Mouse (Mus musculus) forebrain, embryonic 13.5 days (tissue): Measurements from ENCODE around the gene Xylt1. TPM values are rescaled to one million over a fixed set of nuclear protein-coding genes. Genes with fewer than 3 reads are reported as not detected.
A peak's percentile ranks its signal among the peaks of the same experiment; 100 is the strongest.

Source experiments
- ATAC-seq: fragments of 200-750 bp; cut with Nextera tagmentation; 2 replicates; pipeline ENCODE4 v1.8.0; 2017
- H3K27ac ChIP-seq: fragments of 300-500 bp; sonication (generic); 2 replicates; pipeline ENCODE4 v1.5.1; 2015; ENCODE audit warnings: inconsistent platforms, mild to moderate bottlenecking, moderate library complexity
- H3K27me3 ChIP-seq: fragments of 300-500 bp; sonication (generic); 2 replicates; pipeline ENCODE4 v1.6.1; 2015; ENCODE audit warnings: mild to moderate bottlenecking, inconsistent platforms
- H3K36me3 ChIP-seq: fragments of 300-500 bp; sonication (generic); 2 replicates; pipeline ENCODE4 v1.6.1; 2015; ENCODE audit warnings: mild to moderate bottlenecking, inconsistent platforms; ENCODE audit not compliant: poor library complexity, severe bottlenecking
- H3K4me1 ChIP-seq: fragments of 300-500 bp; sonication (generic); 2 replicates; pipeline ENCODE4 v1.6.1; 2015; ENCODE audit warnings: inconsistent platforms
- H3K4me2 ChIP-seq: fragments of 300-500 bp; sonication (generic); 2 replicates; pipeline ENCODE4 v1.6.1; 2015; ENCODE audit warnings: inconsistent platforms, mild to moderate bottlenecking, moderate library complexity
- H3K4me3 ChIP-seq: fragments of 300-500 bp; sonication (generic); 2 replicates; pipeline ENCODE4 v1.5.1; 2015; ENCODE audit warnings: mild to moderate bottlenecking, inconsistent platforms
- H3K9ac ChIP-seq: fragments of 300-500 bp; sonication (generic); 2 replicates; pipeline ENCODE4 v1.6.1; 2015; ENCODE audit warnings: mild to moderate bottlenecking, inconsistent platforms
- H3K9me3 ChIP-seq: fragments of 300-500 bp; sonication (generic); replicated peaks from 2 replicates; pipeline ENCODE4 v1.6.1; 2016; ENCODE audit warnings: inconsistent platforms
- WGBS: fragments of 180-500 bp; shearing (Covaris S2); methylation state at CpG from one replicate; pipeline ENCODE4 v1.1.7; 2015; 5-methylcytosine and 5-hydroxymethylcytosine counted together
- polyA plus RNA-seq: library from polyadenylated mRNA; unstranded; fragments of >200 nt; fragmentation: Nextera tagmentation; extraction: Ambion mirVana; gene quantifications from 2 replicates; pipeline ENCODE4 v1.2.1, GENCODE M21; 2015

Xylt1 gene
- polyA plus RNA-seq, 1 experiment from 2014 or later, result 2.5 TPM

GRCm38 (mm10) chr7:117586811-117587210 lies 206.0 kb downstream of the Xylt1 start:
- H3K36me3 ChIP-seq, result no peaks in the 10 kb centered on the region
- no peaks in the 10 kb centered on the region for H3K9me3 ChIP-seq
- no peak for ATAC-seq
- H3K27ac ChIP-seq, result no peak overlapping the region
- no peaks in the 10 kb centered on the region for H3K27me3 ChIP-seq
- H3K4me2 ChIP-seq, result no peak overlapping the region
- H3K4me3 ChIP-seq, result no peak overlapping the region
- peaks cover 41% of the 10 kb centered on the region for H3K4me1 ChIP-seq
- H3K9ac ChIP-seq, result no peak overlapping the region

GRCm38 (mm10) chr7:117587234-117587929 lies 206.6 kb downstream of the Xylt1 start:
- no peak for ATAC-seq
- Histone ChIP-seq H3K4me1 (peaks cover 41% of the 10 kb centered on the region), H3K4me3 (no peak overlapping the region), H3K9ac (no peak overlapping the region), H3K36me3 (no peaks in the 10 kb centered on the region), H3K27me3 (no peaks in the 10 kb centered on the region), H3K9me3 (no peaks in the 10 kb centered on the region), H3K27ac (0 out of 2 replicates have a peak overlapping the region, but pooled peaks have one; percentile 8), H3K4me2 (no peak overlapping the region)
- 64% methylated on average over 6 of the region's 6 CpGs for WGBS

DNA sequence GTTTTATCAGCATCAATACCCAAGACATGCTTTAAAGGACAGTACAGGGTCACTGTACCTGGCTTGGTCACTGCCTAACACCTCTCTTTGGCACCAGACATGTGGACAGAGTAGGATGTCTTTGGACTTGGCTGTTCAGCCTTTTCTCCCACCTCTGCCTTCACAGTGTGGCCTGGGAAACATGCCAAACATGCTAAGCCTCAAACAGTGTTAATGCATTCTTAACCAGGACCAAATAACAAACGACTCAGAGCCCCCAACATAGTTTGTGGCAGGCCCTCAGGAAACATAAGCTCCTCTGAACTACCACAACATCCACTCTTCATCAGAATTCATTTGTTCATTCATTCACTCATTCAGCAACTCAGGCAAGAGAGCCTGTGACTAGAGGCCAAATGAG lies 207.6 kb downstream of the Xylt1 start:
- Histone ChIP-seq H3K27me3 (no peaks in the 10 kb centered on the region), H3K36me3 (peaks cover 7% of the 10 kb centered on the region), H3K27ac (no peak overlapping the region; the same call in 1 of the 2 replicates), H3K9me3 (no peaks in the 10 kb centered on the region), H3K4me3 (no peak overlapping the region), H3K4me2 (no peak overlapping the region), H3K4me1 (peaks cover 41% of the 10 kb centered on the region), H3K9ac (no peak overlapping the region)
- WGBS, result 14% methylated on average over 1 of the region's 1 CpGs
- ATAC-seq, result no peak

DNA sequence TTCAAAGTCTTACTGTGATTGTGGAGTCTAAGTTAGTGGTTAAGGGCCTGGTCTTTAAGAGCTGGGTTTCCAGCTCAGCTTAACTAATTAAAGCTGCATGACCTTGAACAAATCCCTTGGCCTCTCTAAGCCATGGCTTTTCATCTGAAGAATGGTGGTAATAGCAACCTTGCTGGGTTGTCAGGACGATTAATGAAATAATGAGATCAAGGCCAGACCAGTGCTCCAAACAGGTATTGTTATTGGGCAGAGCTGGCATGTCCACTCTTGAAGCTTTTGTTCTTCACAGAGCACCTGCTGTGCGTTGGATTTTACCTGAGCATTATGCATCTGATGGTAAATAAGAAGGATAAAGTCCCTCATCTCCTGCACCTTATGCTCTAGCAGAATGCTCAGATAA lies 208.6 kb downstream of the Xylt1 start:
- H3K4me3 ChIP-seq, result no peak overlapping the region
- no peak overlapping the region for H3K27ac ChIP-seq
- no peak overlapping the region for H3K9ac ChIP-seq
- H3K9me3 ChIP-seq, result no peaks in the 10 kb centered on the region
- 14% methylated on average over 2 of the region's 2 CpGs for WGBS
- no peaks in the 10 kb centered on the region for H3K27me3 ChIP-seq
- no peak overlapping the region for H3K4me2 ChIP-seq
- H3K36me3 ChIP-seq, result peaks cover 14% of the 10 kb centered on the region
- no peak for ATAC-seq
- H3K4me1 ChIP-seq, result peaks cover 40% of the 10 kb centered on the region

GRCm38 (mm10) chr7:117589820-117590219 lies 209.0 kb downstream of the Xylt1 start:
- Histone ChIP-seq H3K27me3 (no peaks in the 10 kb centered on the region), H3K9me3 (no peaks in the 10 kb centered on the region), H3K4me2 (no peak overlapping the region), H3K9ac (no peak overlapping the region), H3K4me3 (no peak overlapping the region), H3K36me3 (peaks cover 14% of the 10 kb centered on the region), H3K4me1 (peaks cover 36% of the 10 kb centered on the region), H3K27ac (no peak overlapping the region)
- ATAC-seq, result no peak
- 61% methylated on average over 4 of the region's 4 CpGs for WGBS

GRCm38 (mm10) chr7:117594191-117594590 lies 213.4 kb downstream of the Xylt1 start:
- Histone ChIP-seq H3K4me1 (peaks cover 5% of the 10 kb centered on the region; the same call in 1 of the 2 replicates), H3K9me3 (no peaks in the 10 kb centered on the region), H3K27ac (no peak overlapping the region), H3K9ac (no peak overlapping the region), H3K4me3 (no peak overlapping the region), H3K27me3 (no peaks in the 10 kb centered on the region), H3K4me2 (no peak overlapping the region), H3K36me3 (peaks cover 30% of the 10 kb centered on the region)
- 89% methylated on average over 2 of the region's 2 CpGs for WGBS
- ATAC-seq, result no peak

- Histone ChIP-seq H3K4me2 (no peak overlapping the region), H3K36me3 (peaks cover 30% of the 10 kb centered on the region), H3K4me1 (peaks cover 5% of the 10 kb centered on the region), H3K9me3 (no peaks in the 10 kb centered on the region), H3K4me3 (no peak overlapping the region), H3K27ac (peak overlapping the region; percentile 6; the same call in 1 of the 2 replicates), H3K27me3 (no peaks in the 10 kb centered on the region), H3K9ac (no peak overlapping the region)
- ATAC-seq, result peak; percentile 63; the same call in 1 of the 2 replicates
- WGBS, result 69% methylated on average over 12 of the region's 12 CpGs
Observed at GRCm38 (mm10) chr7:117595029-117595695, 214.4 kb downstream of the Xylt1 start.

GRCm38 (mm10) chr7:117600443-117600842 lies 219.7 kb downstream of the Xylt1 start:
- 26% methylated on average over 7 of the region's 7 CpGs for WGBS
- peak; percentile 63; the same call in 1 of the 2 replicates for ATAC-seq
- no peaks in the 10 kb centered on the region for H3K9me3 ChIP-seq
- no peak overlapping the region for H3K27ac ChIP-seq
- no peak overlapping the region for H3K9ac ChIP-seq
- peaks cover 20% of the 10 kb centered on the region for H3K36me3 ChIP-seq
- H3K4me1 ChIP-seq, result peaks cover 16% of the 10 kb centered on the region
- H3K4me3 ChIP-seq, result no peak overlapping the region
- no peaks in the 10 kb centered on the region for H3K27me3 ChIP-seq
- H3K4me2 ChIP-seq, result no peak overlapping the region

- peak; percentile 13; the same call in 1 of the 2 replicates for ATAC-seq
- WGBS, result 21% methylated on average over 6 of the region's 6 CpGs
Observed at GRCm38 (mm10) chr7:117610439-117610838, 229.7 kb downstream of the Xylt1 start.

GRCm38 (mm10) chr7:117612788-117613473 lies 232.2 kb downstream of the Xylt1 start:
- ATAC-seq, result no peak
- H3K27ac ChIP-seq, result no peak overlapping the region
- 73% methylated on average over 11 of the region's 11 CpGs for WGBS

More at GRCm38 (mm10) chr7:117610439-117610838, 229.7 kb downstream of the Xylt1 start:
- no peak overlapping the region for H3K9ac ChIP-seq
- peaks cover 6% of the 10 kb centered on the region; the same call in 1 of the 2 replicates for H3K36me3 ChIP-seq
- no peak overlapping the region for H3K27ac ChIP-seq
- no peak overlapping the region for H3K4me3 ChIP-seq
- H3K27me3 ChIP-seq, result no peaks in the 10 kb centered on the region
- H3K4me1 ChIP-seq, result peaks cover 47% of the 10 kb centered on the region
- no peak overlapping the region for H3K4me2 ChIP-seq
- no peaks in the 10 kb centered on the region for H3K9me3 ChIP-seq

DNA sequence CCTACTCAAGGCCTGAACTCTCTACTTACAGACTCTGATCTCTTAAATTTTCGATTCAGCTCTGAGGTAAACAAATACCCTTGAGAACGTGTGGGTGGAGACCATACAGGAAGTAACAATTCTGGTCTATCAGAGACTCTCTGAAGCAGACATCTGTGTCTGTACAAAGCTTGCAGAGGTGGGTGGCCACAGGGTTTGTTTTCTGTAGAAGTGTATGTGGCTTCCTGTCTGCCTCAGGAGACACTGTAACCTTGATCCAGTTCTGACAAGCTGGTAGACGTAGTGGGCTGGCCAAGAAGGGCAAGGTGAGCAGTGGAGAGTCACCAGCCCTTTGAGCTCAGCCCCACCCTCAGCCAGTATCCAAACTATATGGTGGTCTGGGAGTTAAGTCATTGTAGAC lies 233.0 kb downstream of the Xylt1 start:
- ATAC-seq, result no peak
- Histone ChIP-seq H3K36me3 (no peaks in the 10 kb centered on the region), H3K9me3 (no peaks in the 10 kb centered on the region), H3K27me3 (no peaks in the 10 kb centered on the region), H3K4me3 (no peak overlapping the region), H3K27ac (no peak overlapping the region), H3K4me1 (peaks cover 67% of the 10 kb centered on the region), H3K4me2 (no peak overlapping the region), H3K9ac (no peak overlapping the region)
- 78% methylated on average over 3 of the region's 3 CpGs for WGBS

More at GRCm38 (mm10) chr7:117612788-117613473, 232.2 kb downstream of the Xylt1 start:
- H3K9ac ChIP-seq, result no peak overlapping the region
- no peaks in the 10 kb centered on the region for H3K9me3 ChIP-seq
- H3K4me2 ChIP-seq, result no peak overlapping the region
- peaks cover 62% of the 10 kb centered on the region for H3K4me1 ChIP-seq
- H3K4me3 ChIP-seq, result no peak overlapping the region
- H3K36me3 ChIP-seq, result no peaks in the 10 kb centered on the region
- no peaks in the 10 kb centered on the region for H3K27me3 ChIP-seq

DNA sequence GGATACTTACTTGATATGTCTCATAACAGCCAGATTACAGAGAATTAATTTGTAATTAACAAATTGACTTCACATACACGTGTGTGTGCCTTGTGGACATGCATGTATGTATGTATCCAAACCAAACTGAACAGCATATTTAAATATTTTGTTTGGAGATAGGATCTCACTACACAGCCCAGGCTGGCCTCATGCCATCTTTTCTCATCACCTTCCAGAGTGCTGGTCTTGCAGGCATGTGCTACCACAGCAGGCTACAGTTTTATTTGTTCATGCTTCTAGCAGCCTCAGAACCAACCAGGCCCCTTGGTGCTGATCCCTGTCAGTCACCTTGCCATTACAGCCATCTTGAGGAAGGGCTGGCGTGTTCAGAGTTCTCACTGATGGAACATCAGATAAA lies 233.6 kb downstream of the Xylt1 start:
- H3K36me3 ChIP-seq, result no peaks in the 10 kb centered on the region
- no peaks in the 10 kb centered on the region for H3K9me3 ChIP-seq
- no peak overlapping the region for H3K4me2 ChIP-seq
- no peak overlapping the region for H3K4me3 ChIP-seq
- H3K27me3 ChIP-seq, result no peaks in the 10 kb centered on the region
- peaks cover 73% of the 10 kb centered on the region for H3K4me1 ChIP-seq
- WGBS, result 76% methylated on average over 2 of the region's 2 CpGs
- H3K27ac ChIP-seq, result no peak overlapping the region; the same call in 1 of the 2 replicates
- ATAC-seq, result no peak
- no peak overlapping the region for H3K9ac ChIP-seq
